Mouse (Mus musculus) lung, postnatal 0 days (tissue): ENCODE measurements around the gene Lcp2. TPM values are rescaled to one million over a fixed set of nuclear protein-coding genes. Genes with fewer than 3 reads are reported as not detected.

ENCODE experiments used
- ATAC-seq: fragments of 200-750 bp; cut with Nextera tagmentation; 2 replicates; pipeline ENCODE4 v1.8.0; 2017; ENCODE audit warnings: moderate library complexity
- DNase-seq: peaks from one replicate; pipeline ENCODE4 v3.0.0-alpha.2; 2016; ENCODE audit warnings: low spot score
- H3K27ac ChIP-seq: fragments of 300-500 bp; sonication (generic); 2 replicates; pipeline ENCODE4 v1.5.1; 2014; ENCODE audit warnings: antibody characterized with exemption, mild to moderate bottlenecking, low read length, mixed read lengths
- H3K27me3 ChIP-seq: fragments of 300-500 bp; sonication (generic); replicated peaks from 2 replicates; pipeline ENCODE4 v1.6.1; 2014; ENCODE audit warnings: low read length, mixed read lengths; ENCODE audit not compliant: insufficient read depth
- H3K36me3 ChIP-seq: fragments of 300-500 bp; sonication (generic); 2 replicates; pipeline ENCODE4 v1.6.1; 2014; ENCODE audit warnings: low read length, mixed read lengths; ENCODE audit not compliant: insufficient read depth
- H3K4me1 ChIP-seq: fragments of 300-500 bp; sonication (generic); 2 replicates; pipeline ENCODE4 v1.6.1; 2014; ENCODE audit warnings: antibody characterized with exemption, low read depth, low read length, mixed read lengths; ENCODE audit not compliant: insufficient read depth
- H3K4me2 ChIP-seq: fragments of 300-500 bp; sonication (generic); replicated peaks from 2 replicates; pipeline ENCODE4 v1.6.1; 2014; ENCODE audit warnings: low read depth, mild to moderate bottlenecking, low read length, moderate library complexity, mixed read lengths
- H3K4me3 ChIP-seq: fragments of 300-500 bp; sonication (generic); 2 replicates; pipeline ENCODE4 v1.5.1; 2014; ENCODE audit warnings: low read depth, low read length
- H3K9ac ChIP-seq: fragments of 300-500 bp; sonication (generic); replicated peaks from 2 replicates; pipeline ENCODE4 v1.6.1; 2014; ENCODE audit warnings: low read depth, mild to moderate bottlenecking
- H3K9me3 ChIP-seq: fragments of 300-500 bp; sonication (generic); 2 replicates; pipeline ENCODE4 v1.6.1; 2016; ENCODE audit warnings: low read length, mixed read lengths
- CTCF ChIP-seq: IDR thresholded peaks from 2 replicates; pipeline ENCODE4 v1.5.1; 2016; ENCODE audit warnings: antibody characterized with exemption, mild to moderate bottlenecking
- EP300 ChIP-seq: IDR thresholded peaks from 2 replicates; pipeline ENCODE4 v1.6.1; 2016; ENCODE audit warnings: antibody characterized with exemption, mild to moderate bottlenecking, control low read depth
- WGBS: fragments of 180-500 bp; shearing (Covaris S2); extraction: QIAGEN DNeasy Blood & Tissue Kit; methylation state at CpG from one replicate; pipeline ENCODE4 v1.1.7; 2014; 5-methylcytosine and 5-hydroxymethylcytosine counted together
- polyA plus RNA-seq: library from polyadenylated mRNA; unstranded; fragments of >200 nt; fragmentation: Nextera tagmentation; extraction: Ambion mirVana; gene quantifications from 2 replicates; pipeline ENCODE4 v1.2.1, GENCODE M21; 2015

The Lcp2 gene
- polyA plus RNA-seq, 1 experiment from 2014 or later, result 4.9 TPM

GRCm38 (mm10) chr11:34063257-34063656 is 16.5 kb downstream of the Lcp2 start:
- H3K36me3 ChIP-seq, result no peaks in the 10 kb centered on the region
- no peak for TF ChIP-seq EP300
- TF ChIP-seq CTCF, result no peak
- H3K27me3 ChIP-seq, result no peaks in the 10 kb centered on the region
- 39% methylated on average over 2 of the region's 2 CpGs for WGBS
- ATAC-seq, result no peak
- no peaks in the 10 kb centered on the region for H3K4me1 ChIP-seq
- H3K9me3 ChIP-seq, result no peaks in the 10 kb centered on the region
- no peak overlapping the region for H3K4me3 ChIP-seq
- H3K9ac ChIP-seq, result no peak overlapping the region
- no peak overlapping the region for H3K4me2 ChIP-seq
- no peak for DNase-seq
- H3K27ac ChIP-seq, result no peak overlapping the region

- H3K9ac ChIP-seq, result no peak overlapping the region
- no peak overlapping the region for H3K4me2 ChIP-seq
- TF ChIP-seq CTCF (no peak), EP300 (no peak)
- ATAC-seq (no peak; the same call in 1 of the 2 replicates), DNase-seq (no peak)
- H3K36me3 ChIP-seq, result no peaks in the 10 kb centered on the region
- H3K27ac ChIP-seq, result no peak overlapping the region
- H3K27me3 ChIP-seq, result no peaks in the 10 kb centered on the region
- 44% methylated on average over 5 of the region's 5 CpGs for WGBS
- H3K9me3 ChIP-seq, result no peaks in the 10 kb centered on the region
- H3K4me1 ChIP-seq, result no peaks in the 10 kb centered on the region
- H3K4me3 ChIP-seq, result no peak overlapping the region
Observed at GRCm38 (mm10) chr11:34063702-34064485, 17.2 kb downstream of the Lcp2 start.

DNA sequence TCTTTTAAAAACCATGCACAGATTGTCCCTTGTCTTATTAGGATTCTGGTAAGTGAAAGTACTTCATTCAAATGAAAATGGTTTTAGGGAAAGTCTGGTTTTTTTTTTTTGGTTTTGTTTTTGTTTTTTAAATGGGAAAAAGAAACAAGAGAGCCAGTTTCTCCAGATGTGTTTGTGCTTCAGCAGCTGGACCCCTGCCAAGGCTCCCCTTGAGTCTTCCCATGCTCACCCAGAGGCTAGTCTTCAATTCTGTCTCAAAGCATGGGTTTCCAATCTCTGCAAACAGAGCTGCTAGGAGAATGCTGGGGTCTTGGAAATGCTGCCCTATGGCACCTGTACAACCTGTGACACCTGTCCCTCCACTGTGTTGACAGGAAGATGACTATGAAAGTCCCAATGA is 23.9 kb downstream of the Lcp2 start:
- H3K27me3 ChIP-seq, result no peaks in the 10 kb centered on the region
- ATAC-seq (no peak), DNase-seq (no peak)
- no peak overlapping the region for H3K4me2 ChIP-seq
- no peaks in the 10 kb centered on the region for H3K4me1 ChIP-seq
- H3K27ac ChIP-seq, result no peak overlapping the region
- TF ChIP-seq CTCF (no peak), EP300 (no peak)
- H3K9ac ChIP-seq, result no peak overlapping the region
- no peaks in the 10 kb centered on the region for H3K9me3 ChIP-seq
- H3K36me3 ChIP-seq, result no peaks in the 10 kb centered on the region
- no peak overlapping the region for H3K4me3 ChIP-seq

- Histone ChIP-seq H3K27ac (no peak overlapping the region; the same call in 1 of the 2 replicates), H3K4me2 (no peak overlapping the region), H3K36me3 (no peaks in the 10 kb centered on the region), H3K9ac (no peak overlapping the region), H3K27me3 (no peaks in the 10 kb centered on the region), H3K9me3 (no peaks in the 10 kb centered on the region), H3K4me1 (no peaks in the 10 kb centered on the region), H3K4me3 (no peak overlapping the region)
- TF ChIP-seq CTCF (no peak), EP300 (no peak)
- ATAC-seq, result peak; percentile 71
- 42% methylated on average over 4 of the region's 4 CpGs for WGBS
- peak; percentile 68 for DNase-seq
Observed at GRCm38 (mm10) chr11:34072309-34072708, 25.6 kb downstream of the Lcp2 start.

DNA sequence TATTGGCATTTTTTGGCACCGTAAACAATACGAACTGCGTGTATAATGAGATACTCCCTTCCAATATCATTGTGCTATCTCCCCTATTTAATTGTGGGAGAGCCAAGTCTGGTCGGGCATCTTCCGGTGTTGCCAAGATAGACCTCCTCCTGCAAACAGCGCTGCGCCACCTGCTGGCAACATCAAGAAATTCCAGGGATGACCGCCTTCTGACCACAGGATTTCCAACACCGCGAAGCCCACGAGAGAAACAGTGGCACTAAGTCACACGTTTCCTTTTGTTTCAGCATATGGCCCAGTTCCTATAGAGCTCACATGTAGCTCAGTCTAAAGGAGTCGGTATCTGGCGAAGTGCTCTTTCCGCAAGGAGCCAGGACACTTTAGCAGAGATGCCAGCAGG is 27.1 kb downstream of the Lcp2 start:
- Histone ChIP-seq H3K36me3 (no peaks in the 10 kb centered on the region), H3K27ac (no peak overlapping the region), H3K4me1 (no peaks in the 10 kb centered on the region), H3K27me3 (no peaks in the 10 kb centered on the region), H3K9ac (no peak overlapping the region), H3K4me3 (no peak overlapping the region), H3K4me2 (no peak overlapping the region), H3K9me3 (no peaks in the 10 kb centered on the region)
- peak; percentile 67 for DNase-seq
- no peak; the same call in 1 of the 2 replicates for ATAC-seq
- 14% methylated on average over 15 of the region's 15 CpGs for WGBS
- TF ChIP-seq EP300, result no peak
- peak; percentile 84 for TF ChIP-seq CTCF

DNA sequence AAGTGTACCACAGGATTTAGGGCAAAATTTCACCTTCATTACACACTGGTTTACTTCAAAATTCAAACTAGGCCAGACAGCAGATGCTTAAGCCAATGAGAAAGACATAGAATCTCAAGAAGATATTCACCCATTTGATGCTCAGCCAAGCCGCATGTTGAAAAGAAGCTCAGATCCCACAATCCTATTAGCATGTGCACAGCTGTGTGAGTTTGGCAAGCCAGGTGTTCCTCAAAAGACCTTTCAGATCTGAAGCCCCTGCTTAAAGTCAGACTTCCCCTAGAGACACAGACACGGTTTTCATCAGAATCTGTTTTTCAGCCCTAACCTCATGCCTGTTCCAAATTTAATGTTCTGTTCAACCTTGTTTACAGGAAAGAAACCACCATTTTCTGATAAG is 31.1 kb downstream of the Lcp2 start:
- TF ChIP-seq EP300 (no peak), CTCF (no peak)
- H3K27ac ChIP-seq, result no peak overlapping the region
- H3K4me3 ChIP-seq, result no peak overlapping the region
- DNase-seq, result no peak
- no peaks in the 10 kb centered on the region for H3K27me3 ChIP-seq
- no peaks in the 10 kb centered on the region for H3K4me1 ChIP-seq
- H3K36me3 ChIP-seq, result no peaks in the 10 kb centered on the region
- no peak for ATAC-seq
- H3K9me3 ChIP-seq, result no peaks in the 10 kb centered on the region
- H3K4me2 ChIP-seq, result no peak overlapping the region
- 61% methylated on average over 2 of the region's 2 CpGs for WGBS
- H3K9ac ChIP-seq, result no peak overlapping the region
